Mouse (Mus musculus): ENCODE measurements at regions not wholly inside any gene's neighbourhood (a gene's known extent, or its start where the extent isn't known, plus 50 kb on each side); places are given as distances from the start of the nearest gene placed in this dataset.
A peak's percentile ranks its signal among the peaks of the same experiment; 100 is the strongest.

GRCm38 (mm10) chr10:16990227-16990626, 732.8 kb upstream of the Cited2 start:
- H3K9ac ChIP-seq, result no peak overlapping the region
- no peaks in the 10 kb centered on the region for H3K9me3 ChIP-seq
- ATAC-seq (ENCODE audit: low FRiP score), result no peak
- no peaks in the 10 kb centered on the region for H3K4me1 ChIP-seq
- no peak overlapping the region for H3K4me2 ChIP-seq
- no peaks in the 10 kb centered on the region for H3K27me3 ChIP-seq
- 71% methylated on average over 1 of the region's 1 CpGs for WGBS
- no peaks in the 10 kb centered on the region for H3K36me3 ChIP-seq (replicated peaks)
- H3K27ac ChIP-seq, result no peak overlapping the region
- no peak overlapping the region for H3K4me3 ChIP-seq (replicated peaks)

- WGBS, result 78% methylated on average over 2 of the region's 2 CpGs
- H3K27me3 ChIP-seq, result no peaks in the 10 kb centered on the region
- no peak for ATAC-seq (ENCODE audit: low FRiP score)
- H3K4me2 ChIP-seq, result no peak overlapping the region
- no peaks in the 10 kb centered on the region for H3K36me3 ChIP-seq (replicated peaks)
- H3K27ac ChIP-seq, result no peak overlapping the region
- no peak overlapping the region for H3K9ac ChIP-seq
- H3K4me3 ChIP-seq (replicated peaks), result no peak overlapping the region
- H3K9me3 ChIP-seq, result no peaks in the 10 kb centered on the region
- H3K4me1 ChIP-seq, result no peaks in the 10 kb centered on the region
These were observed 729.2 kb upstream of the Cited2 start for GRCm38 (mm10) chr10:16993789-16994188.

GRCm38 (mm10) chr10:16994526-16994925, 728.5 kb upstream of the Cited2 start:
- no peak overlapping the region for H3K27ac ChIP-seq
- WGBS, result 88% methylated on average over 6 of the region's 6 CpGs

GRCm38 (mm10) chr10:16995010-16995409, 728.0 kb upstream of the Cited2 start:
- Histone ChIP-seq H3K9me3 (no peaks in the 10 kb centered on the region), H3K9ac (no peak overlapping the region), H3K4me2 (no peak overlapping the region), H3K27me3 (no peaks in the 10 kb centered on the region), H3K4me1 (no peaks in the 10 kb centered on the region), H3K27ac (no peak overlapping the region), H3K36me3 (replicated peaks) (no peaks in the 10 kb centered on the region), H3K4me3 (replicated peaks) (no peak overlapping the region)
- WGBS, result 67% methylated on average over 1 of the region's 1 CpGs
- no peak for ATAC-seq (ENCODE audit: low FRiP score)

More at GRCm38 (mm10) chr10:16994526-16994925, 728.5 kb upstream of the Cited2 start:
- Histone ChIP-seq H3K36me3 (replicated peaks) (no peaks in the 10 kb centered on the region), H3K4me1 (no peaks in the 10 kb centered on the region), H3K4me3 (replicated peaks) (no peak overlapping the region), H3K27me3 (no peaks in the 10 kb centered on the region), H3K9me3 (no peaks in the 10 kb centered on the region), H3K9ac (no peak overlapping the region), H3K4me2 (no peak overlapping the region)
- ATAC-seq (ENCODE audit: low FRiP score), result no peak

GRCm38 (mm10) chr10:16996820-16997466, 726.1 kb upstream of the Cited2 start:
- Histone ChIP-seq H3K9me3 (no peaks in the 10 kb centered on the region), H3K9ac (no peak overlapping the region), H3K4me1 (no peaks in the 10 kb centered on the region), H3K4me3 (replicated peaks) (no peak overlapping the region), H3K27ac (no peak overlapping the region), H3K27me3 (no peaks in the 10 kb centered on the region), H3K4me2 (no peak overlapping the region), H3K36me3 (replicated peaks) (no peaks in the 10 kb centered on the region)
- 81% methylated on average over 6 of the region's 6 CpGs for WGBS
- no peak for ATAC-seq (ENCODE audit: low FRiP score)

GRCm38 (mm10) chr10:17001320-17001719, 721.7 kb upstream of the Cited2 start:
- Histone ChIP-seq H3K27ac (no peak overlapping the region), H3K27me3 (no peaks in the 10 kb centered on the region), H3K4me1 (no peaks in the 10 kb centered on the region), H3K36me3 (replicated peaks) (no peaks in the 10 kb centered on the region), H3K4me2 (no peak overlapping the region), H3K4me3 (replicated peaks) (no peak overlapping the region), H3K9me3 (no peaks in the 10 kb centered on the region), H3K9ac (no peak overlapping the region)
- ATAC-seq (ENCODE audit: low FRiP score), result peak; percentile 74; the same call in 1 of the 2 replicates
- WGBS, result 38% methylated on average over 8 of the region's 8 CpGs

- Histone ChIP-seq H3K36me3 (replicated peaks) (no peaks in the 10 kb centered on the region), H3K4me1 (no peaks in the 10 kb centered on the region), H3K4me3 (replicated peaks) (no peak overlapping the region), H3K27me3 (no peaks in the 10 kb centered on the region), H3K9ac (no peak overlapping the region), H3K4me2 (no peak overlapping the region), H3K27ac (no peak overlapping the region), H3K9me3 (no peaks in the 10 kb centered on the region)
- peak; percentile 23; the same call in 1 of the 2 replicates for ATAC-seq (ENCODE audit: low FRiP score)
- 59% methylated on average over 4 of the region's 4 CpGs for WGBS
These were observed 719.7 kb upstream of the Cited2 start for GRCm38 (mm10) chr10:17003123-17003849.

- ATAC-seq (ENCODE audit: low FRiP score), result no peak
- H3K27ac ChIP-seq, result no peak overlapping the region
- H3K9ac ChIP-seq, result no peak overlapping the region
- 67% methylated on average over 4 of the region's 4 CpGs for WGBS
- H3K4me3 ChIP-seq (replicated peaks), result no peak overlapping the region
- H3K4me2 ChIP-seq, result no peak overlapping the region
- H3K36me3 ChIP-seq (replicated peaks), result no peaks in the 10 kb centered on the region
- H3K4me1 ChIP-seq, result no peaks in the 10 kb centered on the region
- no peaks in the 10 kb centered on the region for H3K27me3 ChIP-seq
- H3K9me3 ChIP-seq, result no peaks in the 10 kb centered on the region
These were observed 714.3 kb upstream of the Cited2 start for GRCm38 (mm10) chr10:17008683-17009082.

GRCm38 (mm10) chr10:17010047-17010446, 713.0 kb upstream of the Cited2 start:
- H3K4me1 ChIP-seq, result no peaks in the 10 kb centered on the region
- 87% methylated on average over 3 of the region's 3 CpGs for WGBS
- H3K9me3 ChIP-seq, result no peaks in the 10 kb centered on the region
- no peak overlapping the region for H3K4me3 ChIP-seq (replicated peaks)
- no peak for ATAC-seq (ENCODE audit: low FRiP score)
- H3K36me3 ChIP-seq (replicated peaks), result no peaks in the 10 kb centered on the region
- H3K27me3 ChIP-seq, result no peaks in the 10 kb centered on the region
- H3K4me2 ChIP-seq, result no peak overlapping the region
- no peak overlapping the region for H3K27ac ChIP-seq
- no peak overlapping the region for H3K9ac ChIP-seq

- 86% methylated on average over 2 of the region's 2 CpGs for WGBS
- Histone ChIP-seq H3K27ac (no peak overlapping the region), H3K4me1 (no peaks in the 10 kb centered on the region), H3K36me3 (replicated peaks) (no peaks in the 10 kb centered on the region), H3K9ac (no peak overlapping the region), H3K9me3 (no peaks in the 10 kb centered on the region), H3K27me3 (no peaks in the 10 kb centered on the region), H3K4me3 (replicated peaks) (no peak overlapping the region), H3K4me2 (no peak overlapping the region)
- no peak for ATAC-seq (ENCODE audit: low FRiP score)
These were observed 711.1 kb upstream of the Cited2 start for GRCm38 (mm10) chr10:17011876-17012275.

- no peak overlapping the region for H3K4me3 ChIP-seq (replicated peaks)
- ATAC-seq (ENCODE audit: low FRiP score), result no peak
- no peaks in the 10 kb centered on the region for H3K9me3 ChIP-seq
- H3K4me2 ChIP-seq, result no peak overlapping the region
- 77% methylated on average over 3 of the region's 3 CpGs for WGBS
- no peaks in the 10 kb centered on the region for H3K27me3 ChIP-seq
- H3K27ac ChIP-seq, result no peak overlapping the region
- no peaks in the 10 kb centered on the region for H3K36me3 ChIP-seq (replicated peaks)
- no peaks in the 10 kb centered on the region for H3K4me1 ChIP-seq
- H3K9ac ChIP-seq, result no peak overlapping the region
These were observed 710.5 kb upstream of the Cited2 start for GRCm38 (mm10) chr10:17012541-17012975.

- 89% methylated on average over 3 of the region's 3 CpGs for WGBS
- no peak overlapping the region for H3K27ac ChIP-seq
- no peak overlapping the region for H3K4me2 ChIP-seq
- H3K9ac ChIP-seq, result no peak overlapping the region
- H3K9me3 ChIP-seq, result no peaks in the 10 kb centered on the region
- H3K4me3 ChIP-seq (replicated peaks), result no peak overlapping the region
- no peaks in the 10 kb centered on the region for H3K27me3 ChIP-seq
- no peaks in the 10 kb centered on the region for H3K36me3 ChIP-seq (replicated peaks)
- H3K4me1 ChIP-seq, result no peaks in the 10 kb centered on the region
- ATAC-seq (ENCODE audit: low FRiP score), result no peak
These were observed 708.2 kb upstream of the Cited2 start for GRCm38 (mm10) chr10:17014826-17015225.

- no peak for ATAC-seq (ENCODE audit: low FRiP score)
- Histone ChIP-seq H3K27ac (no peak overlapping the region), H3K4me2 (no peak overlapping the region), H3K36me3 (replicated peaks) (no peaks in the 10 kb centered on the region), H3K27me3 (no peaks in the 10 kb centered on the region), H3K4me3 (replicated peaks) (no peak overlapping the region), H3K4me1 (no peaks in the 10 kb centered on the region), H3K9me3 (no peaks in the 10 kb centered on the region), H3K9ac (no peak overlapping the region)
- WGBS, result 88% methylated on average over 4 of the region's 4 CpGs
These were observed 706.2 kb upstream of the Cited2 start for GRCm38 (mm10) chr10:17016854-17017253.
